Mouse (Mus musculus) MEL-GATA-1-ER (cell line): ENCODE results near the gene Cobll1.

Source experiments
- DNase-seq: peaks from one replicate; pipeline ENCODE4 v3.0.0-alpha.2; 2012; ENCODE audit warnings: low read depth; ENCODE audit errors: extremely low read depth

Gene Cobll1

GRCm38 (mm10) chr2:65237116-65237515 lies 2.1 kb downstream of the Cobll1 start:
- no peak for DNase-seq

- DNase-seq = no peak
Measured at GRCm38 (mm10) chr2:65236644-65237043, 2.6 kb downstream of the Cobll1 start.

- DNase-seq = no peak
Measured at GRCm38 (mm10) chr2:65232756-65233535, 6.3 kb downstream of the Cobll1 start.

- DNase-seq = no peak
Measured at GRCm38 (mm10) chr2:65228426-65228825, 10.8 kb downstream of the Cobll1 start.

GRCm38 (mm10) chr2:65227898-65228290 lies 11.3 kb downstream of the Cobll1 start:
- DNase-seq = no peak

- no peak for DNase-seq
Measured at GRCm38 (mm10) chr2:65227154-65227897, 11.9 kb downstream of the Cobll1 start.

- no peak for DNase-seq
Measured at GRCm38 (mm10) chr2:65226494-65226893, 12.7 kb downstream of the Cobll1 start.

- no peak for DNase-seq
Measured at GRCm38 (mm10) chr2:65223956-65224735, 15.1 kb downstream of the Cobll1 start.

- no peak for DNase-seq
Measured at GRCm38 (mm10) chr2:65223012-65223411, 16.2 kb downstream of the Cobll1 start.

GRCm38 (mm10) chr2:65221646-65222045 lies 17.6 kb downstream of the Cobll1 start:
- no peak for DNase-seq

GRCm38 (mm10) chr2:65220563-65220962 lies 18.6 kb downstream of the Cobll1 start:
- DNase-seq = no peak

GRCm38 (mm10) chr2:65219375-65220135 lies 19.6 kb downstream of the Cobll1 start:
- DNase-seq = no peak

- no peak for DNase-seq
Measured at GRCm38 (mm10) chr2:65218318-65218717, 20.9 kb downstream of the Cobll1 start.

GRCm38 (mm10) chr2:65217677-65218076 lies 21.5 kb downstream of the Cobll1 start:
- DNase-seq = no peak

GRCm38 (mm10) chr2:65216163-65216562 lies 23.0 kb downstream of the Cobll1 start:
- no peak for DNase-seq

GRCm38 (mm10) chr2:65214556-65214955 lies 24.6 kb downstream of the Cobll1 start:
- DNase-seq = no peak

- DNase-seq = no peak
Measured at GRCm38 (mm10) chr2:65213675-65214074, 25.5 kb downstream of the Cobll1 start.

GRCm38 (mm10) chr2:65211620-65212019 lies 27.6 kb downstream of the Cobll1 start:
- no peak for DNase-seq

GRCm38 (mm10) chr2:65207750-65208149 lies 31.5 kb downstream of the Cobll1 start:
- DNase-seq = no peak

- DNase-seq = no peak
Measured at GRCm38 (mm10) chr2:65203699-65204098, 35.5 kb downstream of the Cobll1 start.

GRCm38 (mm10) chr2:65199706-65200105 lies 39.5 kb downstream of the Cobll1 start:
- DNase-seq = no peak
